Mouse (Mus musculus) neural tube, embryonic 11.5 days (tissue): Measurements from ENCODE around the gene Cpne9. TPM values are rescaled to one million over a fixed set of nuclear protein-coding genes. Genes with fewer than 3 reads are reported as not detected.
"Not testable (repeated sequence)": the region's sequence is repeated elsewhere in the genome, so short reads cannot be mapped to it uniquely, and the experiment has no call there.

Source experiments
- ATAC-seq: fragments of 200-750 bp; cut with Nextera tagmentation; 2 replicates; pipeline ENCODE4 v1.8.0; 2017; ENCODE audit warnings: moderate number of reproducible peaks, mild to moderate bottlenecking, moderate TSS enrichment, moderate library complexity; ENCODE audit not compliant: insufficient read depth, low FRiP score, low TSS enrichment
- DNase-seq: peaks from one replicate; pipeline ENCODE4 v3.0.0-alpha.2; 2015; ENCODE audit warnings: low spot score
- H3K27ac ChIP-seq: fragments of 300-500 bp; sonication (generic); 2 replicates; pipeline ENCODE4 v1.5.1; 2014; ENCODE audit warnings: low read depth, mild to moderate bottlenecking, low read length
- H3K27me3 ChIP-seq: fragments of 300-500 bp; sonication (generic); 2 replicates; pipeline ENCODE4 v1.6.1; 2014; ENCODE audit warnings: mild to moderate bottlenecking, low read length, mixed read lengths; ENCODE audit not compliant: control insufficient read depth, insufficient read depth
- H3K36me3 ChIP-seq: fragments of 300-500 bp; sonication (generic); 2 replicates; pipeline ENCODE4 v1.6.1; 2014; ENCODE audit warnings: mild to moderate bottlenecking, low read length, moderate library complexity, mixed read lengths; ENCODE audit not compliant: control insufficient read depth, insufficient read depth
- H3K4me1 ChIP-seq: fragments of 300-500 bp; sonication (generic); 2 replicates; pipeline ENCODE4 v1.6.1; 2014; ENCODE audit warnings: low read length, mixed read lengths; ENCODE audit not compliant: control insufficient read depth, insufficient read depth
- H3K4me2 ChIP-seq: fragments of 300-500 bp; sonication (generic); 2 replicates; pipeline ENCODE4 v1.6.1; 2014; ENCODE audit warnings: low read depth, mild to moderate bottlenecking, moderate library complexity
- H3K4me3 ChIP-seq: fragments of 300-500 bp; sonication (generic); 2 replicates; pipeline ENCODE4 v1.5.1; 2014; ENCODE audit warnings: low read depth, low read length
- H3K9ac ChIP-seq: fragments of 300-500 bp; sonication (generic); 2 replicates; pipeline ENCODE4 v1.6.1; 2014; ENCODE audit warnings: mild to moderate bottlenecking, low read length
- H3K9me3 ChIP-seq: fragments of 300-500 bp; sonication (generic); 2 replicates; pipeline ENCODE4 v1.6.1; 2016; ENCODE audit warnings: low read length; ENCODE audit not compliant: control insufficient read depth
- WGBS: fragments of 180-500 bp; shearing (Covaris S2); extraction: QIAGEN DNeasy Blood & Tissue Kit; methylation state at CpG from one replicate; pipeline ENCODE4 v1.1.7; 2014; 5-methylcytosine and 5-hydroxymethylcytosine counted together
- polyA plus RNA-seq: library from polyadenylated mRNA; unstranded; fragments of >200 nt; fragmentation: Nextera tagmentation; extraction: Ambion mirVana; gene quantifications from 2 replicates; pipeline ENCODE4 v1.2.1, GENCODE M21; 2014

Cpne9 gene
- polyA plus RNA-seq, 1 experiment from 2014 or later = 0.08 TPM

- Histone ChIP-seq H3K4me2 (peak within 1 kb of the TSS; percentile 89), H3K4me1 (peaks cover 3% of the 10 kb centered on the region), H3K27ac (peak within 1 kb of the TSS; percentile 85), H3K27me3 (no peaks in the 10 kb centered on the region), H3K9ac (peak within 1 kb of the TSS; percentile 82), H3K9me3 (no peaks in the 10 kb centered on the region), H3K36me3 (peaks cover 15% of the 10 kb centered on the region), H3K4me3 (peak within 1 kb of the TSS; percentile 58)
- ATAC-seq = peak; percentile 98
- WGBS = under 1% methylated on average over 52 of the region's 52 CpGs
- DNase-seq = peak; percentile 97
Observed at GRCm38 (mm10) chr6:113326533-113327315, 44.6 kb downstream of the Cpne9 start, which contains the start of gene Ogg1. Ogg1 (plus strand) TSS chr6:113326972.

- no peak overlapping the region for H3K9ac ChIP-seq
- H3K4me3 ChIP-seq = no peak overlapping the region
- no peak for DNase-seq
- ATAC-seq = no peak
- peaks cover 3% of the 10 kb centered on the region for H3K4me1 ChIP-seq
- WGBS = 96% methylated on average over 1 of the region's 1 CpGs
- H3K27ac ChIP-seq = no peak overlapping the region
- no peaks in the 10 kb centered on the region for H3K27me3 ChIP-seq
- no peak overlapping the region for H3K4me2 ChIP-seq
- H3K36me3 ChIP-seq = 0 out of 2 replicates have a peak, but pooled peaks cover 4% of the 10 kb centered on the region
- H3K9me3 ChIP-seq = no peaks in the 10 kb centered on the region
Observed at GRCm38 (mm10) chr6:113329396-113329795, 47.3 kb downstream of the Cpne9 start.

DNA sequence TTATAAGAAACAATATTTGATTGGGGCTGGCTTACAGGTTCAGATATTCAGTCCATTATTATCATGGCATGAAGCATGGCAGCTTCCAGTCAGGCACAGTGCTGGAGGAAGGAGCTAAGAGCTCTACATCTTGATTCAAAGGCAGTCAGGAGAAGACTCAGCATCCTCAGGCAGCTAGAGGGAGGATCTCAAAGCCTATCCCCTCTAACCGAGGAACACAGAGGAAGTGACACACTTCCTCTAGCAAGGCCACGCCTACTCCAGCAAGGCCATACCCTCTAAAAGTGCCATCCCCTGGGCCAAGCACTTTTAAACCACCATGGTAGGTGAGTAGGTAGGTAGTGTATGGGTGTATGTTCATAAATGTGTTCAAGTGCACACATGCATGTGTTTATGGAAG is 48.4 kb downstream of the Cpne9 start:
- peaks cover 7% of the 10 kb centered on the region; the same call in 1 of the 2 replicates for H3K36me3 ChIP-seq
- no peak overlapping the region for H3K4me3 ChIP-seq
- ATAC-seq = no peak
- 53% methylated on average over 2 of the region's 2 CpGs for WGBS
- no peak overlapping the region for H3K9ac ChIP-seq
- no peak overlapping the region for H3K4me2 ChIP-seq
- no peak overlapping the region for H3K27ac ChIP-seq
- no peaks in the 10 kb centered on the region for H3K9me3 ChIP-seq
- DNase-seq = no peak
- H3K4me1 ChIP-seq = peaks cover 3% of the 10 kb centered on the region
- no peaks in the 10 kb centered on the region for H3K27me3 ChIP-seq

- Histone ChIP-seq H3K4me2 (no peak overlapping the region), H3K4me1 (no peaks in the 10 kb centered on the region), H3K9ac (no peak overlapping the region), H3K27me3 (no peaks in the 10 kb centered on the region), H3K27ac (no peak overlapping the region), H3K4me3 (no peak overlapping the region), H3K9me3 (no peaks in the 10 kb centered on the region), H3K36me3 (peaks cover 7% of the 10 kb centered on the region; the same call in 1 of the 2 replicates)
- WGBS = 94% methylated on average over 11 of the region's 11 CpGs
- DNase-seq (no peak), ATAC-seq (no peak)
Observed at GRCm38 (mm10) chr6:113331721-113332120, 49.6 kb downstream of the Cpne9 start.

DNA sequence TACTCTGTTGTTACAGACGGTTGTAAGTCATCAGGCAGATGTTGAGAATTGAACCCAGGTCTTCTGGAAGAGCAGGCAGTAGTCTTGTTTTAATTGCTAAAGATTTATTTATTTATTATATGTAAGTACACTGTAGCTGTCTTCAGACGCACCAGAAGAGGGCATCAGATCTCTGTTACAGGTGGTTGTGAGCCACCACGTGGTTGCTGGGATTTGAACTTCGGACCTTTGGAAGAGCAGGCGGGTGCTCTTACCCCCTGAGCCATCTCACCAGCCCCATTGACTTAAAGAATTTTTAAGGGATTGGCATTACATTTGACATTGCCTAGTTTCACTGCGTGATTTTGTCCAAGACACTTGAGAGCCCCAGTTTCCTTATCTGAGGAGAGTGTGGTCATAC is 50.6 kb downstream of the Cpne9 start:
- H3K27me3 ChIP-seq, H3K36me3 ChIP-seq, H3K4me1 ChIP-seq, H3K4me3 ChIP-seq, H3K4me2 ChIP-seq, H3K27ac ChIP-seq, DNase-seq, H3K9ac ChIP-seq, H3K9me3 ChIP-seq, ATAC-seq: not testable (repeated sequence)
- 75% methylated on average over 6 of the region's 6 CpGs for WGBS

DNA sequence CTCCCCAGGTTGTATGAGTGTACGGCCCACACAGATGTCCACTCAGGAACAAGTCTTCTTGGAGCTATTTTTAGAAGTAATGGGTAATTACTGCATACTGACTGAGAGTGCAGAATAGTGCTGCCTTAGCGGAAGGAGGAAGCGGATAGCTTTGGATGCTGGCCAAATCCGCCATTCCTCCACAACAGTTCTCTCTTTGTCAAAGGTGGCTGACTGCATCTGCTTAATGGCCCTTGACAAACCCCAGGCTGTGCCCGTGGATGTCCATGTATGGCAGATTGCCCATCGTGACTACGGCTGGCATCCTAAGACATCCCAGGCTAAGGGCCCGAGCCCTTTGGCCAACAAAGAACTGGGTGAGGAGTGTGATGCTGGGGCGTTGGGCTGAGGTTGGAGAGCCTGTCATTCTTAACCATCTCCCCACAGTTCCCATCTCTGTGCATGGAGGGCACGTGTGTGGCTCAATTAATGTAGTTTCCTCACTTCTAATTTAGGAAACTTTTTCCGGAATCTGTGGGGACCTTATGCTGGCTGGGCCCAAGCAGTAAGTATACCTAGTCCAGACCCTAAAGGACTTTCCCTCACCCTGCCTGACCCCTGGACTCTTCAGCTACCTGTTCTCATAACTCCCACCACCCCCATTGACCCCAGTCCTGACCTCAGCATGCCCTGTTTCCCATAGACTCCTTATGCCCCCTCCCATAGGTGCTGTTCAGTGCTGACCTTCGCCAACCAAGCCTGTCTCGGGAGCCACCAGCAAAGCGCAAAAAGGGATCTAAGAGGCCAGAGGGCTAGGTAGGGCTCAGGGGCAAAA is 51.2 kb downstream of the Cpne9 start:
- WGBS = 86% methylated on average over 14 of the region's 14 CpGs
- no peak overlapping the region for H3K4me3 ChIP-seq
- no peak overlapping the region for H3K27ac ChIP-seq
- no peaks in the 10 kb centered on the region for H3K9me3 ChIP-seq
- H3K4me1 ChIP-seq = no peaks in the 10 kb centered on the region
- no peaks in the 10 kb centered on the region for H3K27me3 ChIP-seq
- ATAC-seq (peak; percentile 31; the same call in 1 of the 2 replicates), DNase-seq (peak; percentile 44)
- no peak overlapping the region for H3K4me2 ChIP-seq
- peaks cover 7% of the 10 kb centered on the region; the same call in 1 of the 2 replicates for H3K36me3 ChIP-seq
- no peak overlapping the region for H3K9ac ChIP-seq

GRCm38 (mm10) chr6:113334216-113334615 is 52.1 kb downstream of the Cpne9 start:
- H3K4me3 ChIP-seq = no peak overlapping the region
- ATAC-seq (no peak), DNase-seq (no peak)
- H3K9ac ChIP-seq = no peak overlapping the region
- H3K36me3 ChIP-seq = peaks cover 7% of the 10 kb centered on the region; the same call in 1 of the 2 replicates
- no peaks in the 10 kb centered on the region for H3K27me3 ChIP-seq
- 79% methylated on average over 6 of the region's 6 CpGs for WGBS
- H3K4me1 ChIP-seq = no peaks in the 10 kb centered on the region
- H3K9me3 ChIP-seq = no peaks in the 10 kb centered on the region
- no peak overlapping the region for H3K4me2 ChIP-seq
- no peak overlapping the region for H3K27ac ChIP-seq

- H3K9me3 ChIP-seq = no peaks in the 10 kb centered on the region
- H3K27me3 ChIP-seq = no peaks in the 10 kb centered on the region
- H3K4me1 ChIP-seq = 0 out of 2 replicates have a peak, but pooled peaks cover 2% of the 10 kb centered on the region
- no peak overlapping the region for H3K4me2 ChIP-seq
- no peak for DNase-seq
- ATAC-seq = no peak
- WGBS = 85% methylated on average over 8 of the region's 8 CpGs
- H3K9ac ChIP-seq = no peak overlapping the region
- H3K4me3 ChIP-seq = no peak overlapping the region
- H3K27ac ChIP-seq = no peak overlapping the region
- peaks cover 7% of the 10 kb centered on the region; the same call in 1 of the 2 replicates for H3K36me3 ChIP-seq
Observed at GRCm38 (mm10) chr6:113336852-113337620, 54.9 kb downstream of the Cpne9 start.
